Mouse (Mus musculus) layer of hippocampus, adult 9-10 months (tissue): ENCODE measurements around the gene Map3k4.
"Not testable (repeated sequence)": the region's sequence is repeated elsewhere in the genome, so short reads cannot be mapped to it uniquely, and the experiment has no call there.

ENCODE experiments used
- DNase-seq: peaks from one replicate; pipeline ENCODE4 v3.0.0; 2022; ENCODE audit warnings: low spot score

Map3k4 gene

GRCm38 (mm10) chr17:12307251-12308135 lies 11.1 kb downstream of the Map3k4 start:
- no peak for DNase-seq

- no peak for DNase-seq
Measured at GRCm38 (mm10) chr17:12304658-12305057, 13.9 kb downstream of the Map3k4 start.

GRCm38 (mm10) chr17:12300896-12301706 lies 17.5 kb downstream of the Map3k4 start:
- no peak for DNase-seq

- DNase-seq, result no peak
Measured at GRCm38 (mm10) chr17:12300127-12300675, 18.4 kb downstream of the Map3k4 start.

GRCm38 (mm10) chr17:12299371-12299770 lies 19.2 kb downstream of the Map3k4 start:
- DNase-seq, result no peak

- no peak for DNase-seq
Measured at GRCm38 (mm10) chr17:12297978-12298377, 20.6 kb downstream of the Map3k4 start.

- DNase-seq, result no peak
Measured at GRCm38 (mm10) chr17:12297292-12297691, 21.3 kb downstream of the Map3k4 start.

GRCm38 (mm10) chr17:12295926-12296325 lies 22.7 kb downstream of the Map3k4 start:
- DNase-seq, result not testable (repeated sequence)

- DNase-seq, result no peak
Measured at GRCm38 (mm10) chr17:12294424-12294823, 24.2 kb downstream of the Map3k4 start.

GRCm38 (mm10) chr17:12293571-12293970 lies 25.0 kb downstream of the Map3k4 start:
- no peak for DNase-seq

GRCm38 (mm10) chr17:12292877-12293276 lies 25.7 kb downstream of the Map3k4 start:
- no peak for DNase-seq

- no peak for DNase-seq
Measured at GRCm38 (mm10) chr17:12292356-12292755, 26.2 kb downstream of the Map3k4 start.

- DNase-seq, result no peak
Measured at GRCm38 (mm10) chr17:12291151-12291550, 27.4 kb downstream of the Map3k4 start.

GRCm38 (mm10) chr17:12290735-12291134 lies 27.9 kb downstream of the Map3k4 start:
- no peak for DNase-seq

GRCm38 (mm10) chr17:12289836-12290235 lies 28.8 kb downstream of the Map3k4 start:
- not testable (repeated sequence) for DNase-seq

- DNase-seq, result no peak
Measured at GRCm38 (mm10) chr17:12288871-12289270, 29.7 kb downstream of the Map3k4 start.

- no peak for DNase-seq
Measured at GRCm38 (mm10) chr17:12279810-12280209, 38.8 kb downstream of the Map3k4 start.

GRCm38 (mm10) chr17:12278073-12278472 lies 40.5 kb downstream of the Map3k4 start:
- no peak for DNase-seq

- no peak for DNase-seq
Measured at GRCm38 (mm10) chr17:12277297-12277696, 41.3 kb downstream of the Map3k4 start.

- DNase-seq, result no peak
Measured at GRCm38 (mm10) chr17:12276496-12277200, 41.9 kb downstream of the Map3k4 start.

GRCm38 (mm10) chr17:12275756-12276155 lies 42.8 kb downstream of the Map3k4 start:
- no peak for DNase-seq

GRCm38 (mm10) chr17:12273032-12273431 lies 45.6 kb downstream of the Map3k4 start:
- DNase-seq, result no peak
